Mouse (Mus musculus): ENCODE measurements at regions not wholly inside any gene's neighbourhood (a gene's known extent, or its start where the extent isn't known, plus 50 kb on each side); places are given as distances from the start of the nearest gene placed in this dataset.

DNA sequence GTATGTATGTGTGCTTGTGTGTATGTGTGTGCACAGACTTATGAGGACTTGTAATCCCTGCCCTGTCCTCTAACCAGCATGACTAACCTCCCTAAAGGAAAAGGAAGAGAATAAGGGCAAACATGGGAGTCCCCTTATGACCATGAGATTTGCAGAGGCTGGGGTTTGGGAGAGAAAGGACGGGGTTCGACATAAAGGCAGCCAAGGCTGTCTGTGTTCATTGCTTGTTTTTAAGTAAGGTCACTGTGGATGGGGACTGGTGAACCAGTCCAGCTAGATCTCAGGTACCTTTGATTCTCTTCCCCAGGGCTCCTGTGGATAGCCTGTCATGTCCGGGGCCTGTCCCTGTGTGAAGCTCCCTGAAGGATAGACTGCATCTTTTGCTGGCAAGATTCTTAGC, 55.6 kb downstream of the Irf2bp2 start:
- no peak for DNase-seq

GRCm38 (mm10) chr8:126536928-126537618, 56.7 kb downstream of the Irf2bp2 start:
- DNase-seq = no peak

- DNase-seq = peak; percentile 53
Measured at GRCm38 (mm10) chr8:126536132-126536927, 57.5 kb downstream of the Irf2bp2 start.

DNA sequence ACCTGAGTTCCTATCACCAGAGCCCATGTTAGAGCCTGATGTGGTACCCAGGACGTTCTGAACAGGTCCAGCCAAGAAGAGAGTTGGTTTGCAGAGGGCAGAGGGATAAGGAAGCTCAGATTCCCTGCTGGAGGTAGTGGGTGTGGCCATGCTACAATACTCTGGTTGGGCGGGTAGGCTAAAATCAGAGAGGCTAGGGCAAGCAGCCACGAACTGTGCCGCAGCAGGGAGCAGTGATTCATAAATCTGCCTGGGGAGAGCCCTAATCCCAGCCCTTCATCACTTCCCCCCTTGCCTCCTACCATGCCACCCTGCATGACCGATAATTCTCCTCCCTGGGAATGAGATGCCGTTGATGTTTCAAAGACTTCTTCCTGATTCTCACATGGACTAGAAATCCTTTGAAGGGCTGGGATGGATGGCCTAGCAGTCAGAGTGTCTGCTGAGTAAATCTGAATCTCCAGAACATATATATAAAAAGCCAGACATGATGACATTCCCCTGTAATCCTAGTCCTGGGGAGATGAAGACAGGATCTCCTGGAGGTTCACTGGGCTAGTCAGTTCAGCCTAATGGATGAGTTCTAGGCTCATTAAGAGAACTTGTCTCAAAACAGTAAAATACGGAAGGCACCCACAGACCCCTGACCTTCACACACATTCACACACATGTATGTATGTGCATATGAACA, 57.6 kb upstream of the Tarbp1 start:
- DNase-seq = no peak

DNA sequence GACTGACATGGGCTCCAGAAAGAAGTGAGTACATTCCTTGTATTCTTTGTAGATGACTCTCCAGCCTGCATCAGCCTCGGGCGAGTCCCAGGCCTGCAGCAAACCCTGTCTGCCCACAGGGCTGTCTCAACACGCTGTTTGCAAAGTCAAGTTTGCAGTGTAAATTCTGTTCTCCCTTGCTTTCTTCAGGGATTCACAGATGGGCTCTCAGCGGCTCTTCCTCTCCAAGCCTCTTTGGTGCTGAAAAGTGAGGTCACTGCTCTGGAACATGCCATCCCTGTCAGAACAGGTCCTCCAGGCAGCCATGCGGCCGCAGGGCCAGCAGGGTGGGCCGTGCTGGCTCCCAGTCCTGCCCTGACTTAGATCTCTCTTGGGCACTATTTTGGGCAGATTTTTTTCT, 56.6 kb upstream of the Tarbp1 start:
- no peak for DNase-seq

DNA sequence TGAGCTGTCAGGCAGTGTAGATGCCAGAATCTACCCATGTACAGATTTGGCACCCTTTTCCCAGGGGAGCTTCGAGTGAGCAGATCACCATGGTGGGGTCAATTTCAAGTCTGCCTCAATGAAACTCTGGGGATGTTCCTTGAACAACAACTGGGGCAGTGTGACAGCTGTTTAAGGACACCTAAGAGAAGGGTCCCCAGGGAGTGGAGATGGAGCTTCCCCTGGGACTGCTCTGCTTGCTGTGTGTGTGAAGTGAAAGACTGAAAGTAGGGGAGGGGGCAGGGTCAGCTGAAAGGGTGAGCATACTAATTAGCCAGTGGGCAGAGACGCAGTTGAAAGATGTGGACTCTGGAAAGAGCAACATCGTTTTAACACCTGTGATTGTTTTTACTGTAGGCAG, 54.5 kb upstream of the Tarbp1 start:
- DNase-seq = no peak

DNA sequence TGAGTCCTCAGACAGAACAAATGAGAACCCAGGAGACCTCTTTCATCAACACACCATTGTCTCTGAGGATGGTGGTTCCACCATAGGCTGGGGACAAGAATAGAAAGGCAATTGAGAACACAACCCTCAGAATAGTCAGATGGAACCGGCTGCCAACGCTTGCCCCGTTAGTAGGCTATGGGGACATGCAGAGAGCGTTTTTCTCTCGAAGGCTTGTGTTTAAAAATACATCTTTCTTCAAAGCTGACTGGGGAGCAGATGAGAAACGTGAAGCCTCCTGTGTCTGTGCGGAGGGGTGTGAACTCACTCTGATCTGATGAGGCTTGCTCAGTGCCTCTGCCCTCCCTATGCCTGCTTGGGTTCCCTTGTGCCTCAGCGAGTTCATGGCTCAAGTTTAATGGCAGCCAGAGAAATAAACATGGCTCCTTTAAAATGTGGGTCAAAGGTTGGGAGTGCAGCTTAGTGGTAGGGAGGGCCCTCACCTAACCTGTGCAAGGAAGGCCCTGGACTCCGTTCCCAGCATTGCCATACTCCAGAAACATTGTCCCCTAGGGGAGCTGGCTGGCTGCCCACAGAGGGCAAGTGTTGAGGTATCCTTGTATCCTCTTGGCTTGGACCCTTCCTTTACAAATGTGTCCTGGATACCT, 53.7 kb upstream of the Tarbp1 start:
- DNase-seq = no peak

GRCm38 (mm10) chr8:126526864-126527571, 52.2 kb upstream of the Tarbp1 start:
- no peak for DNase-seq

DNA sequence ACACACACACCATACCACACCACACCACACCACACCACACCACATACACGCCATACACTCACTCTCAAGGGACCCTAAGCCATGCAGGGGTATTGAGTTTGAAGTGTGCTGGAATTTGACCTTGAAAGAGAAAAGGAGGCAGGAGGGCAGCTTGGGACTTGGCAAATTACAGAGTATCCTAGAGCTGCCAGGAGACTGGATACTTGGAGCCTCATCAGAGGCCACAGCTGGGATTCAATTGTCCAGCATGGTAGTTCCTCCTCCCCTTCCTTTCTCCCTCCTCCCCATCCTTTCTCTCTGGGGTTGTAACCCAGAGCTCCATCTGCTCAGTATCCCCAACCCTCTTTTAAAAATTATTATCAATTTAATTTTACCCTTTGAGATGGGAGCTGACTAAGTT, 50.7 kb upstream of the Tarbp1 start:
- DNase-seq = no peak

Measured in thymus, postnatal 25 days (tissue).